Comparison of ENCODE assay signal across 11 mouse cellular contexts in the genomic region with DNA sequence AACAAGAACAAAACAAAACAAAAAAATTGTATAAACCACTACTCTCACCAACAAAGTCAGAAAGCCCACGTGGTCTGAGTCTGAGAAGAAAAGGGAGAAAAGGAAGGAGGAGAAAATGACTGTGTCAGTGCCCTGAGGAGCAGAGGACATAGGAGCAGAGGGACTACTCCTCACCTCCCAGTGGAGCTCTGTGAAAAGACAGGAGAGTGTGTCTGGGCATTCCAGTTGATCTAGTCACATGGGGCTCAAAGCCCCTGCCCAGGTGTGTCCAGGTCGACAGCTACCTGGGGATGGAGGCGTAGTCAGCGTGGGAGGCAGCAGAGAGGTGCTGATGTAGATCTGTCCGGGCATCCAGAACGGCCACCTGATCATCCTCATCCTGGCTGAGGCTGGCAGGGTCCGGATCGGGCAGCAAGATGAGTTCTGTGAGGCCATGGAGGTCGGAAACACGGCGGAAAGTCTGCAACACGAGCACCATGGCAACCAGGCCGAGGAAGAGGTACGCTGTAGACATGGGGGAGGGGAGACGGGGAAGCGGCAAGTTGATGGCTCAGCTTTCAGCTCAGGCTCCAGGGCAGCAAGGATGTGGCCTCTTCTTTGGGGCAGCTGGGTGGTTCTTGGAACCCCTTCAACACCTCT. TPM values are rescaled to one million over a fixed set of nuclear protein-coding genes. Genes with fewer than 3 reads are reported as not detected.
DNase-seq lines count a peak whose midpoint lies in the region; ATAC-seq lines count a peak whose summit lies in the region.
"Had no signal": no experiment of that assay in that cellular context is flagged by ENCODE, and none has a peak within 500 bp of the region (broad histone marks: within the 10 kb centered on the region; RNA-seq: fewer than 3 reads in every experiment).

No protein-coding gene starts in this region.

- WGBS in hindbrain, embryonic 10.5 days, result 13% methylated on average over 16 of the region's 16 CpGs
- WGBS in midbrain, embryonic 15.5 days, result 9% methylated on average over 16 of the region's 16 CpGs

- peak overlapping the region; percentile 45 for H3K4me2 ChIP-seq in midbrain, embryonic 15.5 days
- H3K4me2 ChIP-seq: intestine, embryonic 15.5 days; liver, embryonic 15.5 days had no signal

- peak; percentile 39; the same call in 1 of the 2 replicates for ATAC-seq in common myeloid progenitor, adult 5-6 weeks (replicated peaks; ENCODE audit: low read depth, poor library complexity, severe bottlenecking)
- ATAC-seq in midbrain, embryonic 15.5 days (replicated peaks), result peak; percentile 78
- ATAC-seq: intestine, embryonic 15.5 days had no signal

- H3K36me3 ChIP-seq in hindbrain, embryonic 10.5 days, result no peaks in the 10 kb centered on the region
- H3K36me3 ChIP-seq in midbrain, embryonic 15.5 days (replicated peaks), result no peaks in the 10 kb centered on the region
- H3K36me3 ChIP-seq: G1E; intestine, embryonic 15.5 days; liver, embryonic 15.5 days had no signal

- peak; percentile 57 to 62 for DNase-seq in left cerebral cortex, postnatal 14 days (ENCODE audit: low spot score in 2 of 2)
- DNase-seq in left cerebral cortex, postnatal 25 days (ENCODE audit: low spot score in 2 of 2), result no peak
- peak; percentile 53 for DNase-seq in hindbrain, embryonic 10.5 days (ENCODE audit: low spot score)
- no peak for DNase-seq in cerebellum, postnatal 36 days
- DNase-seq in heart, postnatal 25 days (ENCODE audit: low spot score), result no peak
- DNase-seq in adipocyte (ENCODE audit: low spot score), result no peak

- peak overlapping the region; percentile 38 for H3K4me3 ChIP-seq in hindbrain, embryonic 10.5 days
- peak overlapping the region; percentile 17 for H3K4me3 ChIP-seq in midbrain, embryonic 15.5 days
- H3K4me3 ChIP-seq: intestine, embryonic 15.5 days; liver, embryonic 15.5 days had no signal

- peak overlapping the region; percentile 69 for H3K27ac ChIP-seq in hindbrain, embryonic 10.5 days
- H3K27ac ChIP-seq in midbrain, embryonic 15.5 days, result 0 out of 2 replicates have a peak overlapping the region, but pooled peaks have one; percentile 51
- H3K27ac ChIP-seq: intestine, embryonic 15.5 days; liver, embryonic 15.5 days had no signal

- peak overlapping the region; percentile 23; the same call in 1 of the 2 replicates for H3K9ac ChIP-seq in midbrain, embryonic 15.5 days
- H3K9ac ChIP-seq: intestine, embryonic 15.5 days; liver, embryonic 15.5 days had no signal

- H3K9me3 ChIP-seq in hindbrain, embryonic 10.5 days, result peaks cover 6% of the 10 kb centered on the region
- H3K9me3 ChIP-seq in midbrain, embryonic 15.5 days, result no peaks in the 10 kb centered on the region

- peaks cover 24% of the 10 kb centered on the region for H3K27me3 ChIP-seq in hindbrain, embryonic 10.5 days (ENCODE audit: insufficient read depth, poor library complexity, severe bottlenecking)
- H3K27me3 ChIP-seq in midbrain, embryonic 15.5 days (replicated peaks), result peaks cover 5% of the 10 kb centered on the region; the same call in 1 of the 2 replicates

- H3K4me1 ChIP-seq in hindbrain, embryonic 10.5 days (replicated peaks), result peaks cover 12% of the 10 kb centered on the region
- peaks cover 12% of the 10 kb centered on the region for H3K4me1 ChIP-seq in midbrain, embryonic 15.5 days

- intact Hi-C loops in left cerebral cortex, postnatal 14 days (cut with DNase I), result no loop called here
- intact Hi-C loops in left cerebral cortex, postnatal 25 days (cut with DNase I), result no loop called here
- intact Hi-C loops in heart, postnatal 25 days (cut with DNase I), result no loop called here

RNA-seq across cellular contexts. Expression of a gene that starts 7.4 kb away (rescaled TPM):
- 1 to 10 TPM; 3.0 to 3.5 TPM for total RNA-seq in left cerebral cortex, postnatal 14 days (2021)
- total RNA-seq in left cerebral cortex, postnatal 25 days (2021), result 1 to 10 TPM; 2.2 to 3.2 TPM
- 1.3 and 1.6 TPM in 2 replicates for total RNA-seq in common myeloid progenitor, adult 5-6 weeks (2017)
- 0.76 and 0.97 TPM in 2 replicates for polyA plus RNA-seq in hindbrain, embryonic 10.5 days (2016; fragmentation: Nextera tagmentation; extraction: Ambion mirVana)
- 1.2 and 1.4 TPM in 2 replicates for polyA plus RNA-seq in midbrain, embryonic 15.5 days (2015; fragmentation: Nextera tagmentation; extraction: Ambion mirVana)
- 1 to 10 TPM; 2.4 to 2.5 TPM for total RNA-seq in heart, postnatal 25 days (2021)
- total RNA-seq: G1E had no signal
- polyA plus RNA-seq: G1E had no signal

RNA-seq across cellular contexts. Expression of a gene that starts 11.0 kb away (rescaled TPM):
- total RNA-seq in left cerebral cortex, postnatal 14 days (2021), result 1 to 10 TPM; 1.3 to 1.5 TPM
- total RNA-seq in left cerebral cortex, postnatal 25 days (2021), result under 1 TPM; 0.76 to 0.99 TPM
- total RNA-seq in common myeloid progenitor, adult 5-6 weeks (2017), result 0.73 and 1.0 TPM in 2 replicates
- polyA plus RNA-seq in hindbrain, embryonic 10.5 days (2016; fragmentation: Nextera tagmentation; extraction: Ambion mirVana), result 0.51 and 0.97 TPM in 2 replicates
- 4.2 and 5.3 TPM in 2 replicates for polyA plus RNA-seq in midbrain, embryonic 15.5 days (2015; fragmentation: Nextera tagmentation; extraction: Ambion mirVana)
- total RNA-seq in heart, postnatal 25 days (2021), result under 1 TPM; 0.16 to 0.34 TPM

RNA-seq across cellular contexts. Expression of a gene that starts 13.3 kb away (rescaled TPM):
- total RNA-seq in left cerebral cortex, postnatal 14 days (2021), result 10 to 100 TPM; 48.4 to 50.9 TPM
- 10 to 100 TPM; 48.5 to 52.0 TPM for total RNA-seq in left cerebral cortex, postnatal 25 days (2021)
- 29.2 and 31.3 TPM in 2 replicates for total RNA-seq in common myeloid progenitor, adult 5-6 weeks (2017)
- polyA plus RNA-seq in hindbrain, embryonic 10.5 days (2016; fragmentation: Nextera tagmentation; extraction: Ambion mirVana), result 110 and 115 TPM in 2 replicates
- 91.2 and 95.1 TPM in 2 replicates for polyA plus RNA-seq in midbrain, embryonic 15.5 days (2015; fragmentation: Nextera tagmentation; extraction: Ambion mirVana)
- 10 to 100 TPM; 75.2 to 78.9 TPM for total RNA-seq in heart, postnatal 25 days (2021)

RNA-seq across cellular contexts. Expression of a gene that starts 23.4 kb away (rescaled TPM):
- total RNA-seq in left cerebral cortex, postnatal 14 days (2021), result not detected
- not detected for total RNA-seq in left cerebral cortex, postnatal 25 days (2021)
- total RNA-seq in common myeloid progenitor, adult 5-6 weeks (2017), result 1.8 and 12.1 TPM in 2 replicates
- 6.9 and 7.4 TPM in 2 replicates for polyA plus RNA-seq in hindbrain, embryonic 10.5 days (2016; fragmentation: Nextera tagmentation; extraction: Ambion mirVana)
- 1.1 and 1.5 TPM in 2 replicates for polyA plus RNA-seq in midbrain, embryonic 15.5 days (2015; fragmentation: Nextera tagmentation; extraction: Ambion mirVana)
- 1 to 10 TPM in 1 of 2 experiments, under 1 TPM in 1; 0.73 to 3.7 TPM for total RNA-seq in heart, postnatal 25 days (2021)
- polyA plus RNA-seq: G1E had no signal

RNA-seq across cellular contexts. Expression of a gene that starts 44.4 kb away (rescaled TPM):
- 100 to 1,000 TPM; 161 to 165 TPM for total RNA-seq in left cerebral cortex, postnatal 14 days (2021)
- 100 to 1,000 TPM; 137 to 145 TPM for total RNA-seq in left cerebral cortex, postnatal 25 days (2021)
- total RNA-seq in common myeloid progenitor, adult 5-6 weeks (2017), result 130 and 171 TPM in 2 replicates
- polyA plus RNA-seq in hindbrain, embryonic 10.5 days (2016; fragmentation: Nextera tagmentation; extraction: Ambion mirVana), result 305 and 348 TPM in 2 replicates
- 282 and 290 TPM in 2 replicates for polyA plus RNA-seq in midbrain, embryonic 15.5 days (2015; fragmentation: Nextera tagmentation; extraction: Ambion mirVana)
- total RNA-seq in heart, postnatal 25 days (2021), result 100 to 1,000 TPM; 118 to 125 TPM

Comparison
In these comparisons a context has a peak if more than half of its experiments do, and no peak if none do; other contexts are left out.
1. DNase-seq: peak in left cerebral cortex, postnatal 14 days (2 of 2) and hindbrain, embryonic 10.5 days (single experiment); none in left cerebral cortex, postnatal 25 days (0 of 2), cerebellum, postnatal 36 days (0 of 2), heart, postnatal 25 days (single experiment) and adipocyte (single experiment).